Mouse (Mus musculus) small intestine, adult 2 months (tissue): ENCODE measurements around the gene Ccdc83.
A peak's percentile ranks its signal among the peaks of the same experiment; 100 is the strongest.

Experiments
- CTCF ChIP-seq: fragments of 200-500 bp; IDR thresholded peaks from 2 replicates; pipeline ENCODE4 v1.5.1; 2012; ENCODE audit warnings: low read depth, mild to moderate bottlenecking, control low read depth, inconsistent platforms, low read length, moderate library complexity, mixed read lengths; ENCODE audit not compliant: insufficient replicate concordance, insufficient read length; ENCODE audit errors: extremely low read depth
- POLR2A ChIP-seq: fragments of 200-500 bp; IDR thresholded peaks from 2 replicates; pipeline ENCODE4 v1.6.1; 2012; ENCODE audit warnings: low read depth, mild to moderate bottlenecking, control low read depth, inconsistent platforms, low read length, moderate library complexity

DNA sequence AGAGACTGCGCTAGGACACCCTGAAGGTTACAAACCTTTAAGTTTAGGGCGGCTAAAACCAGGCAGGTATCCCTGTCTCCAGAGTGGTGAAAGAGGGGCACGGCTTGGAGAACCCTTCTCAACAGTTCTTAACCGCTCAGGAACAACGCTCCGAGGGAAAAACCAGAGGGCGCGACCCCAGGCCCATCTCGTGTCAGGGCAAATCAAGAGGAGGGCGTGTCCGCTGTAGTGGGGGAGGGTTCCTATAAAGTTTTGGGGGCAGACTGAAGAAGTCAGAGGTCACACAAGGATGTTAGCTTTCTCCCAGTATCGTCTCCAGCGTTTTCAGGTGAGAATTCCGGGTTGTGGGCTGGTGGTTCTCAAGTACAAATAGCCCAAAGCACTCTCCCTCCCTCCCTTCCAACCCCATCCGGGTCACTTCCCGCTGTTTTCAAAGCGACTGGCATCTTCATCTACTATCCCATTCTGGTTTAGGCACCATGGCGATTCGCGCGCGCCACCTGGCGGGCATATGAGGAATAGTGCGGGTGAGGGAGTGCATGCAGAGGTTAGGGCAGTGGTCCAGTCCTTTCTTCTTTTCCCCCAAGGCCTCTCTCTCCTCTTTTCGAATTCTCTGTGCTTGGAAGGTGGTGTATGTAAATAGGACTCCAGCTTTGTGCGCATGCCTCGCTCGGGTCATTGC lies at the start of gene Ccdc83:
- TF ChIP-seq CTCF, result peak; percentile 98
- no peak for TF ChIP-seq POLR2A
